In the genomic region with DNA sequence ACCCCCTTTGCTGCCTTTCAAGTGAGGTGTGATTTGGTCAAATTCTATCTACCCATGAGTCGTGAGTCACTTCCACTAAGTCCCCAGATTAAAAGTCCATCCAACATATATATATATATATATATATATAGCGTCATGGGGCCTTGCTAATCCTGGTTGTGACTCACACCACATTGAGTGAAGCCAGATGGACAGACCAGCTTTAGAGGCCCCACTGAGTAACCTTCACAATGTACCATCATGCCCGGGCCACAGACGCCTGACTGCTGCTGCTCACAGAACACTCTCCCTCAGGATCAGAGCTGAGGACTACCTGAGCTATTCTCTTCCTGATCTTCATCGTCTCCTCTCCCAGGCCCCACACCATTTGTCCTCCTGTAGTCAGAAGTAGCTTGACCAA, we compare ENCODE assay signal across 23 mouse cellular contexts.
DNase-seq lines count a peak whose midpoint lies in the region; ATAC-seq and TF ChIP-seq lines count a peak whose summit lies in the region.
"Had no signal": no experiment of that assay in that cellular context is flagged by ENCODE, and none has a peak within 500 bp of the region (broad histone marks: within the 10 kb centered on the region; RNA-seq: fewer than 3 reads in every experiment).

No protein-coding gene starts in this region.

- H3K36me3 ChIP-seq in forebrain, embryonic 11.5 days (ENCODE audit: control insufficient read depth, insufficient read depth, low read length) = no peaks in the 10 kb centered on the region
- no peaks in the 10 kb centered on the region for H3K36me3 ChIP-seq in forebrain, embryonic 12.5 days (replicated peaks)
- H3K36me3 ChIP-seq in stomach, embryonic 14.5 days (ENCODE audit: control insufficient read depth, insufficient read depth, low read length) = no peaks in the 10 kb centered on the region
- H3K36me3 ChIP-seq: heart, embryonic 13.5 days; neural tube, embryonic 13.5 days had no signal

- H3K4me1 ChIP-seq in forebrain, embryonic 11.5 days (replicated peaks; ENCODE audit: control insufficient read depth, insufficient read depth, low read length) = peaks cover 4% of the 10 kb centered on the region; the same call in 1 of the 2 replicates
- peaks cover 39% of the 10 kb centered on the region for H3K4me1 ChIP-seq in forebrain, embryonic 12.5 days
- H3K4me1 ChIP-seq in embryonic fibroblast, embryonic 13.5 days (ENCODE audit: control insufficient read depth, insufficient read depth, low read length) = peaks cover 12% of the 10 kb centered on the region
- H3K4me1 ChIP-seq in stomach, embryonic 14.5 days (ENCODE audit: control insufficient read depth, insufficient read depth, low read length) = peaks cover 13% of the 10 kb centered on the region; the same call in 1 of the 2 replicates

- H3K27me3 ChIP-seq in forebrain, embryonic 11.5 days (ENCODE audit: control insufficient read depth, insufficient read depth, low read length) = no peaks in the 10 kb centered on the region
- H3K27me3 ChIP-seq in forebrain, embryonic 12.5 days = peaks cover 7% of the 10 kb centered on the region; the same call in 1 of the 2 replicates
- no peaks in the 10 kb centered on the region for H3K27me3 ChIP-seq in stomach, embryonic 14.5 days (ENCODE audit: control insufficient read depth, insufficient read depth, low read length)
- H3K27me3 ChIP-seq: neural tube, embryonic 13.5 days had no signal

- no peak overlapping the region for H3K27ac ChIP-seq in forebrain, embryonic 11.5 days (ENCODE audit: low read depth, low read length)
- H3K27ac ChIP-seq in forebrain, embryonic 12.5 days = no peak overlapping the region
- 0 out of 2 replicates have a peak overlapping the region, but pooled peaks have one; percentile 21 for H3K27ac ChIP-seq in embryonic fibroblast, embryonic 13.5 days (ENCODE audit: insufficient read depth, low read length)
- peak overlapping the region; percentile 44; the same call in 1 of the 2 replicates for H3K27ac ChIP-seq in stomach, embryonic 14.5 days (ENCODE audit: low read length)
- H3K27ac ChIP-seq: heart, embryonic 13.5 days; hindbrain, embryonic 14.5 days; neural tube, embryonic 13.5 days had no signal

- H3K9ac ChIP-seq in forebrain, embryonic 11.5 days (ENCODE audit: low read length) = no peak overlapping the region
- no peak overlapping the region for H3K9ac ChIP-seq in forebrain, embryonic 12.5 days
- no peak overlapping the region for H3K9ac ChIP-seq in stomach, embryonic 14.5 days (replicated peaks; ENCODE audit: low read depth, low read length)
- H3K9ac ChIP-seq: heart, embryonic 13.5 days; hindbrain, embryonic 14.5 days; neural tube, embryonic 13.5 days had no signal

- TF ChIP-seq CTCF in embryonic fibroblast, embryonic 13.5 days (IDR thresholded peaks at IDR 0.05; ENCODE audit: borderline replicate concordance, insufficient read depth, low read length) = no peak

- no peak overlapping the region for H3K4me2 ChIP-seq in forebrain, embryonic 11.5 days (ENCODE audit: low read depth, low read length, severe bottlenecking)
- H3K4me2 ChIP-seq in forebrain, embryonic 12.5 days = no peak overlapping the region
- H3K4me2 ChIP-seq in stomach, embryonic 14.5 days (replicated peaks; ENCODE audit: low read depth, low read length) = no peak overlapping the region
- H3K4me2 ChIP-seq: heart, embryonic 13.5 days; hindbrain, embryonic 14.5 days; neural tube, embryonic 13.5 days had no signal

- no peak for ATAC-seq in forebrain, embryonic 11.5 days (replicated peaks; ENCODE audit: low FRiP score)
- ATAC-seq in forebrain, embryonic 12.5 days (ENCODE audit: low FRiP score) = no peak
- no peak for ATAC-seq in stomach, embryonic 14.5 days (ENCODE audit: insufficient number of reproducible peaks, insufficient read depth, low FRiP score, low read depth)
- ATAC-seq: activated CD4-positive, CD25-positive, alpha-beta regulatory T cell, adult 4 months; inflammation-experienced regulatory T-cells, adult 6 months; midbrain, embryonic 16.5 days had no signal

- TF ChIP-seq POLR2A in embryonic fibroblast, embryonic 13.5 days (IDR thresholded peaks at IDR 0.05; ENCODE audit: low read depth, low read length) = no peak

- peak; percentile 37 for DNase-seq in forebrain, embryonic 11.5 days (ENCODE audit: low spot score)
- DNase-seq in NIH3T3 (ENCODE audit: low read depth) = peak; percentile 60
- DNase-seq in spleen, postnatal 14 days (ENCODE audit: low spot score in 2 of 2) = no peak
- no peak for DNase-seq in left cerebral cortex, adult 9 months (ENCODE audit: low spot score in 2 of 2)
- DNase-seq: adrenal gland, adult 8-10 months; B cell, adult 2 months; cerebellum, adult 8-10 months; gastrocnemius, postnatal 14 days; heart, postnatal 14 days; kidney, adult 18-20 months; liver; right cerebral cortex, postnatal 25 days had no signal

- H3K9me3 ChIP-seq in forebrain, embryonic 11.5 days (ENCODE audit: control insufficient read depth, low read length) = no peaks in the 10 kb centered on the region
- no peaks in the 10 kb centered on the region for H3K9me3 ChIP-seq in forebrain, embryonic 12.5 days
- no peaks in the 10 kb centered on the region for H3K9me3 ChIP-seq in stomach, embryonic 14.5 days (ENCODE audit: control insufficient read depth, low read depth, low read length)
- H3K9me3 ChIP-seq: heart, embryonic 13.5 days; neural tube, embryonic 13.5 days had no signal

- H3K4me3 ChIP-seq in forebrain, embryonic 11.5 days (ENCODE audit: low read depth, low read length) = no peak overlapping the region
- no peak overlapping the region for H3K4me3 ChIP-seq in forebrain, embryonic 12.5 days (replicated peaks)
- no peak overlapping the region for H3K4me3 ChIP-seq in embryonic fibroblast, embryonic 13.5 days (ENCODE audit: insufficient read depth, low read length)
- no peak overlapping the region for H3K4me3 ChIP-seq in stomach, embryonic 14.5 days (ENCODE audit: low read depth, low read length)
- H3K4me3 ChIP-seq: erythroblast, embryonic 14.5 days; heart, embryonic 13.5 days; myocyte; neural tube, embryonic 13.5 days had no signal

- 83% methylated on average over 5 of the region's 5 CpGs for WGBS in forebrain, embryonic 11.5 days
- 80% methylated on average over 5 of the region's 5 CpGs for WGBS in forebrain, embryonic 12.5 days
- 47% methylated on average over 5 of the region's 5 CpGs for WGBS in stomach, embryonic 14.5 days

Comparison
In these comparisons a context has a peak if more than half of its experiments do, and no peak if none do; other contexts are left out.
1. DNase-seq: peak in forebrain, embryonic 11.5 days (single experiment) and NIH3T3 (single experiment); none in spleen, postnatal 14 days (0 of 2) and left cerebral cortex, adult 9 months (0 of 2).
2. H3K27ac ChIP-seq: peak in embryonic fibroblast, embryonic 13.5 days (single experiment) and stomach, embryonic 14.5 days (single experiment); none in forebrain, embryonic 11.5 days (single experiment) and forebrain, embryonic 12.5 days (single experiment).